Mouse (Mus musculus) c-Kit-positive CD71-positive TER-119-positive erythroid progenitor cells, embryonic 14.5 days (primary cell): ENCODE measurements around the gene Gm39566.

Experiments
- DNase-seq: peaks from one replicate; pipeline ENCODE4 v3.0.0-alpha.2; 2013; ENCODE audit warnings: low spot score

Gene Gm39566

GRCm38 (mm10) chr11:69795983-69796435, 19.1 kb downstream of the Gm39566 start:
- no peak for DNase-seq

- DNase-seq, result peak; percentile 96
Observed at GRCm38 (mm10) chr11:69795168-69795982, 19.7 kb downstream of the Gm39566 start, which contains the start of gene Chrnb1. Gene Chrnb1 (minus strand): TSS chr11:69795943.

- no peak for DNase-seq
Observed at GRCm38 (mm10) chr11:69793429-69793828, 21.7 kb downstream of the Gm39566 start.

GRCm38 (mm10) chr11:69791420-69791819, 23.7 kb downstream of the Gm39566 start:
- DNase-seq, result no peak

- DNase-seq, result no peak
Observed at GRCm38 (mm10) chr11:69789431-69789830, 25.7 kb downstream of the Gm39566 start.

- DNase-seq, result no peak
Observed at GRCm38 (mm10) chr11:69787306-69787705, 27.8 kb downstream of the Gm39566 start.

- peak; percentile 75 for DNase-seq
Observed at GRCm38 (mm10) chr11:69784793-69785272, 30.3 kb downstream of the Gm39566 start.

GRCm38 (mm10) chr11:69781828-69782227, 33.3 kb downstream of the Gm39566 start:
- no peak for DNase-seq

GRCm38 (mm10) chr11:69778985-69779384, 36.1 kb downstream of the Gm39566 start:
- no peak for DNase-seq

- DNase-seq, result no peak
Observed at GRCm38 (mm10) chr11:69778258-69778982, 36.7 kb downstream of the Gm39566 start.

- no peak for DNase-seq
Observed at GRCm38 (mm10) chr11:69777504-69778257, 37.4 kb downstream of the Gm39566 start.

- DNase-seq, result no peak
Observed at GRCm38 (mm10) chr11:69776488-69776887, 38.6 kb downstream of the Gm39566 start.

- no peak for DNase-seq
Observed at GRCm38 (mm10) chr11:69775716-69776115, 39.4 kb downstream of the Gm39566 start.

- DNase-seq, result no peak
Observed at GRCm38 (mm10) chr11:69774961-69775360, 40.1 kb downstream of the Gm39566 start.

- no peak for DNase-seq
Observed at GRCm38 (mm10) chr11:69767625-69767909, 47.5 kb downstream of the Gm39566 start.

- DNase-seq, result no peak
Observed at GRCm38 (mm10) chr11:69766872-69767624, 48.0 kb downstream of the Gm39566 start.

GRCm38 (mm10) chr11:69766126-69766609, 48.9 kb downstream of the Gm39566 start:
- no peak for DNase-seq

GRCm38 (mm10) chr11:69765221-69766125, 49.6 kb downstream of the Gm39566 start, which contains the start of gene Zbtb4:
Gene Zbtb4 (plus strand): TSS chr11:69765912.
- no peak for DNase-seq

- no peak for DNase-seq
Observed at GRCm38 (mm10) chr11:69763551-69763950, 51.5 kb downstream of the Gm39566 start.

- no peak for DNase-seq
Observed at GRCm38 (mm10) chr11:69761868-69762267, 53.2 kb downstream of the Gm39566 start, which contains the start of gene Slc35g3. Gene Slc35g3 (minus strand): TSS chr11:69761968.
